Mouse (Mus musculus): Measurements from ENCODE around the gene Frmd4a. TPM values are rescaled to one million over a fixed set of nuclear protein-coding genes. Genes with fewer than 3 reads are reported as not detected.
A peak's percentile ranks its signal among the peaks of the same experiment; 100 is the strongest.

Gene Frmd4a
- polyA plus RNA-seq, 1 experiment from 2014 or later, result 39.5 TPM

DNA sequence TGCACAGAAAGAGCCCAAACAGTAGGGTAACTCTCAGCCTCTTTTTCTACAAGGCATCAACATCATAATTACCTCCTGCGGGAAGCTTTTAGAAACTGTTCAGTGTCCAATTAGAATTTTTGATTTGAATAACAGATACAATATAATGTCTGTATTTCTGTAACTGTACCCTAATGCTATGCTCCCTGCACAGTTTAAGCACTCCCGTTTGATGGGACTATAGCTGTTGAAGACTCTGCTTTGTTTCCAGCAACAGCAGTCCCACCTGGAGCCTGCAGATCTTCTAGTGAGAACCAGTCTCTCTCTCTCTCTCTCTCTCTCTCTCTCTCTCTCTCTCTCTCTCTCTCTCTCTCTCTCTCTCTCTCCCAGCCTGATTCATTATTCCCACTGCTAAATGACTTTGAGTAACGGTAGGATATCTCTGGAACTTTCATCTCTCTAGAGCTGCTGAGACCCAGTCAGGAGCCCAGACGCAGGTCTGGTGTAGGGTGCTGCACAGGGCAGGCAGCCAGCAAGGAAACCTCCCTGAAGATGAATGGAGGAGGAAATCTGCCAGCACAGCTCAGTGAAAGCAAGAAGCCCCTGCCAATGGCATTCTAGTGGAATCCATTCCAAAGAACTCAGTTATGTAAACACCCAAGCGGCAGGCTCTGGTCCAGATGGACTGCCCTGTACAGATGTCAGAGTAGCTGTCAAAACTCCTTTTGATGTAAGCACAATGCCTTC lies 395.5 kb downstream of the Frmd4a start:
- H3K27me3 ChIP-seq, result no peaks in the 10 kb centered on the region
- WGBS, result 34% methylated on average over 5 of the region's 5 CpGs
- 0 out of 2 replicates have a peak overlapping the region, but pooled peaks have one; percentile 22 for H3K9ac ChIP-seq
- H3K4me2 ChIP-seq, result no peak overlapping the region
- H3K36me3 ChIP-seq (ENCODE audit: poor library complexity, severe bottlenecking), result no peaks in the 10 kb centered on the region
- peaks cover 41% of the 10 kb centered on the region for H3K4me1 ChIP-seq
- peak overlapping the region; percentile 57 for H3K27ac ChIP-seq
- H3K9me3 ChIP-seq (replicated peaks), result no peaks in the 10 kb centered on the region
- peak; percentile 63 for ATAC-seq
- H3K4me3 ChIP-seq, result no peak overlapping the region

- ATAC-seq, result peak; percentile 32
- no peaks in the 10 kb centered on the region for H3K36me3 ChIP-seq (ENCODE audit: poor library complexity, severe bottlenecking)
- H3K4me2 ChIP-seq, result no peak overlapping the region
- H3K4me3 ChIP-seq, result no peak overlapping the region
- H3K27ac ChIP-seq, result peak overlapping the region; percentile 57
- peaks cover 41% of the 10 kb centered on the region for H3K4me1 ChIP-seq
- 0 out of 2 replicates have a peak overlapping the region, but pooled peaks have one; percentile 22 for H3K9ac ChIP-seq
- 86% methylated on average over 16 of the region's 16 CpGs for WGBS
- no peaks in the 10 kb centered on the region for H3K9me3 ChIP-seq (replicated peaks)
- no peaks in the 10 kb centered on the region for H3K27me3 ChIP-seq
These were observed 396.2 kb downstream of the Frmd4a start for GRCm38 (mm10) chr2:4413596-4414335.

GRCm38 (mm10) chr2:4420679-4421312 lies 403.3 kb downstream of the Frmd4a start:
- H3K27me3 ChIP-seq, result no peaks in the 10 kb centered on the region
- WGBS, result 59% methylated on average over 4 of the region's 4 CpGs
- H3K36me3 ChIP-seq (ENCODE audit: poor library complexity, severe bottlenecking), result no peaks in the 10 kb centered on the region
- no peak overlapping the region for H3K9ac ChIP-seq
- peak; percentile 96 for ATAC-seq
- peak overlapping the region; percentile 54 for H3K27ac ChIP-seq
- no peaks in the 10 kb centered on the region for H3K9me3 ChIP-seq (replicated peaks)
- H3K4me3 ChIP-seq, result no peak overlapping the region
- H3K4me2 ChIP-seq, result no peak overlapping the region
- peaks cover 22% of the 10 kb centered on the region for H3K4me1 ChIP-seq

- H3K4me1 ChIP-seq, result peaks cover 22% of the 10 kb centered on the region
- H3K4me2 ChIP-seq, result no peak overlapping the region
- H3K36me3 ChIP-seq (ENCODE audit: poor library complexity, severe bottlenecking), result no peaks in the 10 kb centered on the region
- no peak overlapping the region for H3K4me3 ChIP-seq
- H3K9me3 ChIP-seq (replicated peaks), result no peaks in the 10 kb centered on the region
- no peaks in the 10 kb centered on the region for H3K27me3 ChIP-seq
- H3K27ac ChIP-seq, result no peak overlapping the region
- no peak overlapping the region for H3K9ac ChIP-seq
- ATAC-seq, result no peak
- 81% methylated on average over 2 of the region's 2 CpGs for WGBS
These were observed 404.2 kb downstream of the Frmd4a start for GRCm38 (mm10) chr2:4421757-4422156.

DNA sequence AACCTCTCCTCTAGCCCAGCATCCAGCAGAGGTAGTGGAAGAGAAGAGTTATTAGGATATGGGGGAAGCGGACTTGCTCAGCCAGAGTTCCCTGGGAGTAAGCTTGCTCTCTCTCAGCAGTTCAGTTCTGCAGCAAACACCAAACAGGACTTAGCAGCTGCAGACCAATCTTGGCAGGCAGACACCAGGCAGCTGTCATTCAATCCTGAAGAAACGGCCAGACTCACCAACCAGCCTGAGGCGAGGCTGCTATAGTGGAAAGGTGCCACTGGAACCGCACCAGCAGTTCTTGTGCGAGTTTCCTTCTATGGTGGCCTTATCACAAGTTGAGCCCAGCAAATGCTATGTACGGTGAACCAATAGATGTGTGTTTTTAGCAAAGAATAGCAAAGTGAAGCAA lies 406.4 kb downstream of the Frmd4a start:
- Histone ChIP-seq H3K9ac (no peak overlapping the region), H3K36me3 (ENCODE audit: poor library complexity, severe bottlenecking) (no peaks in the 10 kb centered on the region), H3K4me1 (peaks cover 28% of the 10 kb centered on the region), H3K27me3 (no peaks in the 10 kb centered on the region), H3K9me3 (replicated peaks) (no peaks in the 10 kb centered on the region), H3K27ac (no peak overlapping the region), H3K4me3 (no peak overlapping the region), H3K4me2 (no peak overlapping the region)
- 87% methylated on average over 6 of the region's 6 CpGs for WGBS
- no peak for ATAC-seq

DNA sequence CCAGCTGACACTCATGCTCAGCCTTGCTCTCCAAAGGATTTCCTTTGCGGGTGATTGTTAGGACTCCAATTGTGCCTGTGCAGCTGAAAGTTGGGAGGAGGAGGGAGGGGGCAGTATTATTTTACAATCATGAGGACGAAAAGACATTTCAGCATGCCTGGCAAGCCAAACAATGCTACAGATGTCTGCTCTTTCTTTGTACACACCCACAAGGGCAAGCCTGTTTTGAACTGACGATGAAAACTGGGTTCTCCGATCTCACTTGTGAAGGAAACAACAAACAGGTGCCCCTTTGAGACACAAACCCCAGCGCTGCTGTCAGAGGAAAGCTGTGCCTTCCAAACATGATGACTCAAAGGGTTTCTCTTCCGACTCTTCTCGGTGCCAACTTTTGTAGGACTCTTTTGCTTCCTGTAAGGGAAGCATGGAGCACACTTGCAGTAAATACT lies 410.9 kb downstream of the Frmd4a start:
- H3K36me3 ChIP-seq (ENCODE audit: poor library complexity, severe bottlenecking), result peaks cover 12% of the 10 kb centered on the region; the same call in 1 of the 2 replicates
- WGBS, result 51% methylated on average over 7 of the region's 7 CpGs
- no peak overlapping the region for H3K4me3 ChIP-seq
- peaks cover 18% of the 10 kb centered on the region for H3K4me1 ChIP-seq
- H3K27me3 ChIP-seq, result no peaks in the 10 kb centered on the region
- H3K27ac ChIP-seq, result no peak overlapping the region; the same call in 1 of the 2 replicates
- H3K4me2 ChIP-seq, result no peak overlapping the region
- no peak for ATAC-seq
- no peak overlapping the region for H3K9ac ChIP-seq
- H3K9me3 ChIP-seq (replicated peaks), result no peaks in the 10 kb centered on the region

DNA sequence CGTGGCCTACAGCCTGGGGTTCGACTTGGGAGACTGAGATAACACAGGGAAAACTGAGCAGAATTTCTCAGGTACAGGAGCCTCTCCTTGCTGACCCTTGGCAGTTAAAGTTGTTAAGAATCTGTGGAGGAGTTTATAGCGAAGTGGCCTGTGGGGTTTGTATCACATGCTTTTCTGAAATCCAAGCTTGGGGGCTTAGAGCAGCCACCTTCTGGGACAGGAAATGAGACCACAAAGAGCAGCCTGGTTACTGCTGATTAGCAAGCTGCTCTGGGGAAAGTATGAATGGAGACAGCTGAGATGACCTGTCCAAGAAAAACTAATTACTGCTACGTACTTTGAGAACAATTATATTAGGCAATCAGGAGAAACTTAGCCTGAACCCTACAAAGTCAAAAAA lies 415.6 kb downstream of the Frmd4a start:
- Histone ChIP-seq H3K4me2 (no peak overlapping the region), H3K27me3 (no peaks in the 10 kb centered on the region), H3K4me1 (peaks cover 50% of the 10 kb centered on the region), H3K27ac (peak overlapping the region; percentile 32; the same call in 1 of the 2 replicates), H3K9ac (no peak overlapping the region), H3K4me3 (no peak overlapping the region), H3K36me3 (ENCODE audit: poor library complexity, severe bottlenecking) (peaks cover 22% of the 10 kb centered on the region), H3K9me3 (replicated peaks) (no peaks in the 10 kb centered on the region)
- WGBS, result 29% methylated on average over 4 of the region's 4 CpGs
- ATAC-seq, result no peak

DNA sequence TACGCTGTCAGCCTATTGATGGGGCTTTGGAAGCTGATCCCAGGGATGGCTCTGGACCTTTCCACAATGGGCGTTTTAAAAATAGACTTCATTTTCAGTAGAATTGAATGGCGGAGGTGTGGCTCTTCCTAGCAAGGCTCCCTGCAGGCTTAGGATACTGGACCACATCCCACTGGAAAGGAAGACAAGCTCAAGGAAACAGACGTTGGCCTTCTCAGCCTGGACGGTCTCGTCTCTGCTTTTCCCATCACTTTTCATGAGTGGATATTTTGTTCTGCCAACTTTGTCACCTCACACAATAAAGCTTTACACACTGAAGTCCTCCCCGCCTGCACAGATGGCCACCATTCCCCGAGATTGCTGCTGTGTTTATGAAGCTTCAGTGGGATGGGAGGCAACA lies 417.5 kb downstream of the Frmd4a start:
- Histone ChIP-seq H3K9me3 (replicated peaks) (no peaks in the 10 kb centered on the region), H3K4me1 (peaks cover 52% of the 10 kb centered on the region), H3K4me2 (no peak overlapping the region), H3K4me3 (no peak overlapping the region), H3K27me3 (no peaks in the 10 kb centered on the region), H3K36me3 (ENCODE audit: poor library complexity, severe bottlenecking) (peaks cover 22% of the 10 kb centered on the region), H3K27ac (no peak overlapping the region), H3K9ac (no peak overlapping the region)
- WGBS, result 83% methylated on average over 8 of the region's 8 CpGs
- no peak for ATAC-seq

DNA sequence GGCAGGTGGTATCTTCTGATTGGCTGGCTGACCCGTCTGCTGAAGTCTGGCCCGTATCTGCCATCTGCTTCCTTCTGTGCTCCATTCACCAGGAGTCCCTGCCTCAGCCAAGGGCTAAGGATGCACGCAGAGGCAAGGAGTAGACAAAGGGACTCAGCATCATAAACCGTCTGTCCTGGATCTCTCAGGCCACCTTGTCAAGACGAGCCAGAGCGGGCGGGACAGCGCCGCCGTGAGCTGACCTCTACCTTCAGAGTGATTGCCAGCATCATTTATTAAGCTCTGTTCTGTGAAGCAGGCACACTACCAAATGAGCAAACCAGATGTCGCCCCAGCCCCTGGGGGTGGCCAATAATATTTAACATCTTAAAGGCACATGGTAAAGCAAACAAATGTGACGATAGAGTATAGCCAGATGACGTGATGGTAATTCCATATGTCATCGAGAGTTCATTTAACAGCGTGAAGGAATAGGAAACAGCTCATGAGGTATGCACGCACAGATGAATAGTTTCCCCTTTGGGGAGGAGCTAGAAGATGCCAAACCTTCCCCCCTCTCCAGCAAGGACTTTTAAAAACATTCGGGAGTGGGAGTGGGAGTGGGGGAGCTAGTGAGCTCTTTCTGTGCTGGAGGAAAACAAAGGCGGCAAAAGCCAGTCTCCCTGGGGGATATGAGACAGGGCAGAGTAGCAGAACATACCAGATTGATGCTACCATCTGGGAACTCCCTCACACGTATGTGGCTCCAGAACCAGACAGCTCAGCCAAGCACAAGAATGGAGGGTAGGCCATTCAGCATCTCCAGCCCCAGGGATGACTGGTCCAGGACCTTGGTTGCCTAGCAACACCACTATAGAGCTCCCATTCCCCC lies 419.1 kb downstream of the Frmd4a start:
- WGBS, result 51% methylated on average over 19 of the region's 19 CpGs
- peaks cover 60% of the 10 kb centered on the region for H3K4me1 ChIP-seq

DNA sequence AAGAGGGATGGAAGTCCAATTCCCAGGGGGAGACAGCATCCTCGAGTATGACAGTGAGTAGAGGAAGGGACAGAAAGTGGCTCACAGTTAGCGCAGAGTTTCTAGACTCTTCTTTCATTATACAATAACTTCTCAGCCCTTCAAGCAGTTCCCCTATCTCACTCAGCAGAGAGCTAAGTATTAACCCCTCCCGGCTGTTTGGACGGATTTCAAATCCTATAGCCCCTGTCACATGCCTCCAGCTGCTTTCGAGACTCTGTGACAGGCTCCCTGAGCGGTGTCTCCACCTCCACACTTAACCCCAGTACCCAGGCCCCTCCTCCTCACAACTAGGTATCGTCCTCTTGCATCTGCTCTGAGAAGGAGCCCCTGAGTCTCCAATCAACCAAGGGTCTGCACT lies 421.2 kb downstream of the Frmd4a start:
- Histone ChIP-seq H3K4me1 (peaks cover 47% of the 10 kb centered on the region), H3K27ac (no peak overlapping the region), H3K36me3 (ENCODE audit: poor library complexity, severe bottlenecking) (peaks cover 10% of the 10 kb centered on the region), H3K4me3 (no peak overlapping the region), H3K9ac (no peak overlapping the region), H3K27me3 (no peaks in the 10 kb centered on the region), H3K9me3 (replicated peaks) (no peaks in the 10 kb centered on the region), H3K4me2 (no peak overlapping the region)
- ATAC-seq, result no peak
- WGBS, result 66% methylated on average over 7 of the region's 7 CpGs

More for the DNA sequence above, 419.1 kb downstream of the Frmd4a start:
- H3K9ac ChIP-seq, result no peak overlapping the region
- peaks cover 15% of the 10 kb centered on the region for H3K36me3 ChIP-seq (ENCODE audit: poor library complexity, severe bottlenecking)
- no peak overlapping the region for H3K4me3 ChIP-seq
- H3K9me3 ChIP-seq (replicated peaks), result no peaks in the 10 kb centered on the region
- H3K27me3 ChIP-seq, result no peaks in the 10 kb centered on the region
- peak overlapping the region; percentile 84 for H3K27ac ChIP-seq
- ATAC-seq, result peak; percentile 84
- peak overlapping the region; percentile 9; the same call in 1 of the 2 replicates for H3K4me2 ChIP-seq

GRCm38 (mm10) chr2:4439909-4440308 lies 422.4 kb downstream of the Frmd4a start:
- Histone ChIP-seq H3K27ac (no peak overlapping the region), H3K4me3 (no peak overlapping the region), H3K4me2 (no peak overlapping the region), H3K27me3 (no peaks in the 10 kb centered on the region), H3K9me3 (replicated peaks) (no peaks in the 10 kb centered on the region), H3K4me1 (peaks cover 44% of the 10 kb centered on the region), H3K36me3 (ENCODE audit: poor library complexity, severe bottlenecking) (peaks cover 9% of the 10 kb centered on the region), H3K9ac (no peak overlapping the region)
- WGBS, result 87% methylated on average over 4 of the region's 4 CpGs
- ATAC-seq, result no peak

Measured in forebrain, embryonic 13.5 days (tissue).